Mouse (Mus musculus): ENCODE measurements around the gene Olfr1394. TPM values are rescaled to one million over a fixed set of nuclear protein-coding genes. Genes with fewer than 3 reads are reported as not detected.

Gene Olfr1394
- not detected in 2 replicates for polyA plus RNA-seq (2012; rRNA removed)

DNA sequence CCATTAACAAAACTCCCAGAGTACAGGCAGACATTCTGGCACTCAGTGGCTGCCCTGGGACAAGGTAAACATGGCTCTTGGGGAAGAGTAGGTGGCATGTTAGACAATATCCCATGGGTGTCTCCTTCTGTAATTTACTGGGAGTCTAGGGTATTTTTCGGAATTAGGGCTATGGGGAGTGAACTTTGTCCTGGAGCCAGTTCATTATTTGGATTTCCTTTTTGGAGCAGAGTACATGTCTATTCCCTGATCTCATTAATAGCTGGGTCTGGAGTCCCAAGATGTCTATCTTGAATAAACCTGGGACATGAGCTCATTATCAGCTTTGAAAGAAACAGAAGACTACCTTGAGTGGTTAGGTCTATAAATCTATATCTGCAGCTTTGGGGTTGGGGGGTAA lies at the start of gene Olfr1394:
TSS of gene Olfr1394 (plus strand) at position 301 of the 400 bp plus-strand sequence.

DNA sequence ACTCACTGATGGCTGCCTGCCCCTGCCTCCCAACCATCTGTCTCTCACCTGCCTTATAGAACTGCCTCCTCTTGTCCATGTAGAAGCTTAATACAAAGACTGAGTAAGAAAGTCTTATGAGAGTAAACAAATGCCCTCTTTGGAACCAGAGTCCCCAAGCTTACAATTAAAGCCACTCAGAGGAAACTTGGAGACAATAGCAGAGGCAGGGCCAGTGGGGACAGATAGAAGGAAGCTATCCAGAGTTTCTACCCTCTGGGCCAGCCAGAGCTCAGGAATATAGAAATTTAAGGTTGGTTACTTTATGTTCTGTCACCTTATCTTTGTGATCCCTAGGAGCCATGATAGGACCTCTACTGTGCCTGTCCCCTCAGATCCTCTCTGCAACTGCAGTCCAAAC lies 39.4 kb upstream of the Olfr1394 start, which contains the start of gene Olfr1396:
TSS of gene Olfr1396 (minus strand) at position 101 of the 400 bp plus-strand sequence.

DNA sequence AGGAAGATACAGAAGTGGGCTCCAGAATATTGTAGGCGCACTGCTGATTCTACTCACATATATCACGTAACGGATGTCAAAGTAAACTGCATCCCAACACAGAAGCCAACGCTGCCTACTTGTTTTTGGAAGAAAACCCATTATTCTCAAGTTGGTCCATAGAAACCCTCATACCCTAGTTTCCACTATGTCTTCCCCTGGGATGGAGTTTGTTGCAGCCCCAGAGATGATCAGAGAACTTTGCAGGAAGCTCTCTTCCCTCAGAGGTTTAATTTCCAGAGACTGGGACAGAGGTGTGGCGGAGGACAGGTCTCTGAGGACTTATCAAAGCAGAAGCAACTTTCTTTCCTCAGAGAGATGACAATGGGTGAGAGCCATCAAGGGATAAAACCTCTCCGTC lies 12.2 kb upstream of the Olfr1394 start, which contains the start of gene Olfr1395:
TSS of gene Olfr1395 (plus strand) at position 301 of the 400 bp plus-strand sequence.

DNA sequence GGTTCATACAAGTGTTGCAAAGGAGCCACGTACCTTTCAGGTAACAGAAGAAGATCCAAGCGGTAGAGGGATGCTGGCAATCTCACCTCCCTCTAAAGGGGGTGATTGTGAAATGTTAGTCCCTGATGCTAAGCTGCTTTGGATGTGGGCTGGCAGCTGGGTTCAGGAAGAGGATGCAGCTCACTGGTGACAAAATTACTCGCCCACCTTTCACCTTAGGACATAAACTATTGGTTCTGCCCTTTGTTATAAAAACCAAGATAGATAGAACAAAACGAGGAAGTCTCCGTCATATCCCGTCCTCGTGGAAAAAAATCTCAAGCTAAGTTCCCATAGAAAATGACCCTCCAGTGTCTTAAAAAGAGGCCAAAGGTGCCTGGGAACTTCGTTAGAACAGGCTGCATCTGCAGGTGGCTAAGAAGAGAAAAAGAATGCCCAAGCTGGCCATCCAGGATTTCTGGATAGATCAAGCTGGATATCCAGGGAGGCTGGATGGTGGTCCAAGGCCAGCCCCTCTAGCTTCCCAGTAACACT lies 32.8 kb downstream of the Olfr1394 start, which contains the start of gene Btnl9:
TSS of gene Btnl9 (minus strand) at position 205 of the 534 bp plus-strand sequence.

DNA sequence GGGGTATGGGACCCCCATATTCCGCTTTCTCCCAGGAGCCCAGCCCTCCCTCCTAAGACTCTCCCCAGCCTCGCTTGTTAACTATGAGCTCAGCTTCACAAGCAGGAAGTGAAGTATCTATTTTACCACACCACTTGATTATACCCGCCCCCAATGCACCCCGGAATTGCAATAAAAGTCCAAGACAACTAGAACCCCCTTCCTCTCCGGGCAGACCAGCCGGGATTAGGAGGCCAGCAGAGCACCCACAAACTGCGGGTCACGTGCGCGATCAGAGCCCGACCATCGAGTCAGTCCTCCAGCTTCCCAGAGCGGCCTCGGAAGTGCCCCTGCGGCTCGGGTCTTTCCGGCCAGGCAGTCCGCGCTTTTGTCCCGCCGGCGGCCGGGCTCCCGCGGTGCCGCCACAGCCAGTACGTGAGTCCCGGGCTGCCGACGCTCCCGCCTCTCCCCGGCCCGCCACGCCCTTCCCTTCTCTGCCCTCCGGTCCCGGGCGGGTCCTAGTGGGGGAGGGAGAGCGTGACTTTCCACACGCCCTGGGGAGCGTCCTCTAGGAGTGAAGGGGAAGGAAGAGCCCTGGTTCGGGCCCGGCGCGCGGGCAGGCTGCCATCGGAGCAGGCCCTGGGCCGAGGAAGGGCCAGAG lies 49.1 kb downstream of the Olfr1394 start, which contains the start of gene Zfp62:
TSS of gene Zfp62 (plus strand) at position 164 of the 640 bp plus-strand sequence.

Other genes with a start within 250 kb of the Olfr1394 start
- 0.60 and 0.89 TPM in 2 replicates for gene Psme2b, start 208.2 kb upstream of the Olfr1394 start, polyA plus RNA-seq (2012; rRNA removed)
- gene Olfr56, start 175.5 kb upstream of the Olfr1394 start, polyA plus RNA-seq (2012; rRNA removed) = 0.11 and 0.24 TPM in 2 replicates
- gene 9930111J21Rik1, start 175.0 kb upstream of the Olfr1394 start, polyA plus RNA-seq (2012; rRNA removed) = 0.11 and 0.23 TPM in 2 replicates
- 0.04 and 0.06 TPM in 2 replicates for gene Gm12185, start 162.2 kb upstream of the Olfr1394 start, polyA plus RNA-seq (2012; rRNA removed)
- 0.32 and 0.76 TPM in 2 replicates for gene Tgtp1, start 160.2 kb upstream of the Olfr1394 start, polyA plus RNA-seq (2012; rRNA removed)
- gene 9930111J21Rik2, start 103.1 kb upstream of the Olfr1394 start, polyA plus RNA-seq (2012; rRNA removed) = 0.28 and 0.37 TPM in 2 replicates
- gene Tgtp2, start 90.2 kb upstream of the Olfr1394 start, polyA plus RNA-seq (2012; rRNA removed) = 0.32 and 1.3 TPM in 2 replicates
- 1.8 and 2.6 TPM in 2 replicates for gene Ifi47, start 77.8 kb upstream of the Olfr1394 start, polyA plus RNA-seq (2012; rRNA removed)
- gene Olfr1396, start 39.5 kb upstream of the Olfr1394 start, polyA plus RNA-seq (2012; rRNA removed) = 0.06 TPM in 1 of 2 replicates, not detected in the other
- gene Olfr1395, start 12.1 kb upstream of the Olfr1394 start, polyA plus RNA-seq (2012; rRNA removed) = not detected in 2 replicates
- 0.07 and 0.36 TPM in 2 replicates for gene Btnl9, start 32.8 kb downstream of the Olfr1394 start, polyA plus RNA-seq (2012; rRNA removed)
- 33.3 and 34.3 TPM in 2 replicates for gene Zfp62, start 48.9 kb downstream of the Olfr1394 start, polyA plus RNA-seq (2012; rRNA removed)
- 55.9 and 61.6 TPM in 2 replicates for gene Mgat1, start 89.8 kb downstream of the Olfr1394 start, polyA plus RNA-seq (2012; rRNA removed)
- 0.20 and 0.21 TPM in 2 replicates for gene Olfr1393, start 123.9 kb downstream of the Olfr1394 start, polyA plus RNA-seq (2012; rRNA removed)
- 0.18 and 0.40 TPM in 2 replicates for gene Olfr1392, start 130.9 kb downstream of the Olfr1394 start, polyA plus RNA-seq (2012; rRNA removed)
- gene Olfr10, start 150.4 kb downstream of the Olfr1394 start, polyA plus RNA-seq (2012; rRNA removed) = 0.01 TPM in 1 of 2 replicates, not detected in the other
- gene Olfr1391, start 168.4 kb downstream of the Olfr1394 start, polyA plus RNA-seq (2012; rRNA removed) = not detected in 2 replicates
- gene Olfr1390, start 180.8 kb downstream of the Olfr1394 start, polyA plus RNA-seq (2012; rRNA removed) = not detected in 2 replicates

Measured in central nervous system, embryonic 14 days (tissue).